Mouse (Mus musculus) neural tube, embryonic 15.5 days (tissue): ENCODE results near the gene Epn1. TPM values are rescaled to one million over a fixed set of nuclear protein-coding genes. Genes with fewer than 3 reads are reported as not detected.

ENCODE experiments used
- ATAC-seq: fragments of 200-750 bp; cut with Nextera tagmentation; 2 replicates; pipeline ENCODE4 v1.8.0; 2017; ENCODE audit warnings: mild to moderate bottlenecking, moderate TSS enrichment, moderate library complexity; ENCODE audit not compliant: low FRiP score
- H3K27ac ChIP-seq: fragments of 300-500 bp; sonication (generic); replicated peaks from 2 replicates; pipeline ENCODE4 v1.5.1; 2015; ENCODE audit warnings: mild to moderate bottlenecking, inconsistent platforms
- H3K27me3 ChIP-seq: fragments of 300-500 bp; sonication (generic); replicated peaks from 2 replicates; pipeline ENCODE4 v1.6.1; 2015; ENCODE audit warnings: inconsistent platforms
- H3K36me3 ChIP-seq: fragments of 300-500 bp; sonication (generic); 2 replicates; pipeline ENCODE4 v1.6.1; 2015; ENCODE audit warnings: inconsistent platforms
- H3K4me1 ChIP-seq: fragments of 300-500 bp; sonication (generic); 2 replicates; pipeline ENCODE4 v1.6.1; 2015; ENCODE audit warnings: inconsistent platforms
- H3K4me2 ChIP-seq: fragments of 300-500 bp; sonication (generic); 2 replicates; pipeline ENCODE4 v1.6.1; 2015; ENCODE audit warnings: inconsistent platforms, mild to moderate bottlenecking, moderate library complexity
- H3K4me3 ChIP-seq: fragments of 300-500 bp; sonication (generic); replicated peaks from 2 replicates; pipeline ENCODE4 v1.5.1; 2015; ENCODE audit warnings: mild to moderate bottlenecking, inconsistent platforms
- H3K9ac ChIP-seq: fragments of 300-500 bp; sonication (generic); replicated peaks from 2 replicates; pipeline ENCODE4 v1.6.1; 2015; ENCODE audit warnings: mild to moderate bottlenecking, inconsistent platforms
- H3K9me3 ChIP-seq: fragments of 300-500 bp; sonication (generic); replicated peaks from 2 replicates; pipeline ENCODE4 v1.6.1; 2016; ENCODE audit warnings: inconsistent platforms
- WGBS: fragments of 180-500 bp; shearing (Covaris S2); methylation state at CpG from one replicate; pipeline ENCODE4 v1.1.7; 2015; ENCODE audit warnings: mixed read lengths; 5-methylcytosine and 5-hydroxymethylcytosine counted together
- microRNA-seq: library from miRNA; unstranded; fragments of <30 nt; microRNA quantifications from one replicate; pipeline ENCODE4, GENCODE M21; 2017
- polyA plus RNA-seq: library from polyadenylated mRNA; unstranded; fragments of >200 nt; fragmentation: Nextera tagmentation; extraction: Ambion mirVana; gene quantifications from 2 replicates; pipeline ENCODE4 v1.2.1, GENCODE M21; 2015

Epn1 gene
- polyA plus RNA-seq, 1 experiment from 2014 or later = 105 TPM

DNA sequence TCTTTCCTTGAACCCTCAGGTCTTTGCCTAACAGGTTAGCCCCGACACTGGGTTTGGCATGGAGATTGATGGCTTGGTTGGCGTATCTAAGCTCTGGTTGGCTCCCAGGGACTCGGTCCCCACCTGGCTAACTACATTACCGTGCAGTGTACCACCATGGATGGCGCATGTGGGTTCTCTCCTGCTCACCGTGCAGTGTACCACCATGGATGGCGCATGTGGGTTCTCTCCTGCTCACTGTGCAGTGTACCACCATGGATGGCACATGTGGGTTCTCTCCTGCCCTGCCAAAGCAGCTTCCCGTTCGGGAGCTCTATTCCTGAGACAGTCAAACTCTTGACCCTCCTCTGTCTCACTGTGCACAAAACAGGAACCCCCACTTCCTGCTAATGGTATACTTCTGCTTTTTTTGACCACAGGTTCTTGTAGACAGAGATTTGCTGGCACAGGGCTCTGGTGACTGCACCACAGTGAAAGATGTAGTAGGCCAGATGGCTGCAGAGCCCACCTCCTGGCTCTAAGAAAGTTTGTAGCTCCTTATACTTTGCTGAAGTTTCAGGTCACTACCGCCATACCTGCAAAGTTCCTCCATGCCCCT, 21.1 kb downstream of the Epn1 start:
- no peak overlapping the region for H3K4me3 ChIP-seq
- H3K9me3 ChIP-seq = no peaks in the 10 kb centered on the region
- no peak overlapping the region for H3K9ac ChIP-seq
- no peak for ATAC-seq
- no peak overlapping the region for H3K27ac ChIP-seq
- H3K4me2 ChIP-seq = no peak overlapping the region
- WGBS = 90% methylated on average over 10 of the region's 10 CpGs
- no peaks in the 10 kb centered on the region for H3K4me1 ChIP-seq
- H3K36me3 ChIP-seq = peaks cover 28% of the 10 kb centered on the region
- H3K27me3 ChIP-seq = no peaks in the 10 kb centered on the region

GRCm38 (mm10) chr7:5102564-5102963, 22.5 kb downstream of the Epn1 start:
- no peaks in the 10 kb centered on the region for H3K27me3 ChIP-seq
- ATAC-seq = no peak
- 79% methylated on average over 2 of the region's 2 CpGs for WGBS
- peaks cover 16% of the 10 kb centered on the region for H3K36me3 ChIP-seq
- no peaks in the 10 kb centered on the region for H3K4me1 ChIP-seq
- no peak overlapping the region for H3K4me3 ChIP-seq
- H3K9ac ChIP-seq = no peak overlapping the region
- no peak overlapping the region for H3K27ac ChIP-seq
- H3K9me3 ChIP-seq = no peaks in the 10 kb centered on the region
- no peak overlapping the region for H3K4me2 ChIP-seq

DNA sequence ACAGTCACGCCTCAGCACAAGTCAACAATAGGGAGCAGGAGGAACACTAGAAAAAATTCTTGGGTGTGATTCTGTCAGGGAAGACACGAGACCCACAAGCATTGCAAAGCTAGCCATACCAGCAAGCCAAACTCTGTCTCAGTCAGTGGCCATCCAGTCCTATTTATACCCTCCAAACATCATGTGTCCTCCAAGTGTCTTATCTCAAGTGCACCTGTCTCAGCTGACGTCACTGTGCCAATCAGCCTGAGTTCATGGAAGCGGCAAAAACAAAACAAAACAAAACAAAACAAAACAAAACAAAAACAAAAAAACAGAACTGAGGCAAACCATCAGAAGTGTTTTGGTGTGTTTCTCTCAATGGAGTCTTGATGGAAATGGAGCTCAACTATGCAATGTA, 28.2 kb downstream of the Epn1 start:
- H3K9me3 ChIP-seq = no peaks in the 10 kb centered on the region
- H3K27ac ChIP-seq = no peak overlapping the region
- H3K36me3 ChIP-seq = no peaks in the 10 kb centered on the region
- 88% methylated on average over 4 of the region's 4 CpGs for WGBS
- H3K4me2 ChIP-seq = no peak overlapping the region
- H3K4me3 ChIP-seq = no peak overlapping the region
- no peaks in the 10 kb centered on the region for H3K27me3 ChIP-seq
- no peaks in the 10 kb centered on the region for H3K4me1 ChIP-seq
- H3K9ac ChIP-seq = no peak overlapping the region
- no peak for ATAC-seq

DNA sequence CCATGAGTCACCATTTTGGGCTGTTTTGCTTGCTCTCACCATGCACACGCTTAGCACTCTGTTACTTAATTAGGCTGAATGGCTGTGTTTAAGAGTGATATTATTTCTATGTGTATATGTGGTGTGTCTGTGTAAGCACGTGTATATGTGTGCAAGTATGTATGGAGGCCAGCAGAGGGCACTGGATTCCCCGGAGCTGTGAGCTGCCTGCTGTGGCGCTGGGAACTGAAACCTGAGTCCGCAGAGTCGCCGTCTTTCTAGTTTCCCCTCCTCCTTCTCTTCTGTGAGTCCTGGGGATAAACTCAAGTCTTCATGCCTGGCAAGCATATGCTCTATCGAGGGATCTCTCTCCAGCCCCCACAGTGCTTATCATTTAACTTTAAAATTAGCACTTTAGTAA, 29.3 kb downstream of the Epn1 start:
- H3K9me3 ChIP-seq = no peaks in the 10 kb centered on the region
- no peaks in the 10 kb centered on the region for H3K36me3 ChIP-seq
- ATAC-seq = no peak
- no peak overlapping the region for H3K4me2 ChIP-seq
- no peak overlapping the region for H3K4me3 ChIP-seq
- H3K27ac ChIP-seq = no peak overlapping the region
- H3K9ac ChIP-seq = no peak overlapping the region
- no peaks in the 10 kb centered on the region for H3K27me3 ChIP-seq
- WGBS = 82% methylated on average over 8 of the region's 8 CpGs
- no peaks in the 10 kb centered on the region for H3K4me1 ChIP-seq

GRCm38 (mm10) chr7:5112701-5113100, 32.7 kb downstream of the Epn1 start:
- Histone ChIP-seq H3K27ac (no peak overlapping the region), H3K4me2 (no peak overlapping the region), H3K9ac (no peak overlapping the region), H3K4me3 (no peak overlapping the region), H3K27me3 (no peaks in the 10 kb centered on the region), H3K36me3 (no peaks in the 10 kb centered on the region), H3K9me3 (no peaks in the 10 kb centered on the region), H3K4me1 (no peaks in the 10 kb centered on the region)
- 55% methylated on average over 3 of the region's 3 CpGs for WGBS
- ATAC-seq = no peak

DNA sequence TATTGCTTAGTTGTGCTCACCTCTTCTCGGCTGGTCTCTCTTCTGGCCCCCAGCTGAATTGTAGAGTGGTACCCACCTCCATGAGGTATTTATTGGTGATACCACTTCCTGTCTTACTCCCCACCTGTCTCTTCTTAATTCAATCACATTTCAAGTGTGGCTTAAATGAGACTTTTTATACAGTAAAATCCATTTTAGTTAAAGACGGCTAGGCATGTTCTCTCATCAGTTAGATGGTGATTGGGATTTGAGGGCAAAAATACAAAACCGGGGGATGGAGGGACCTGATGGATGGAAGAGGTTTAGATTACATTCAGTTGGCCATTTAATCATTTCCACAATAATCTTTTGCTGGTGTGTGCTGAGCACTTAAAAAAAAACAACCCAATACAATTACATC, 36.8 kb downstream of the Epn1 start, which contains the start of gene Rfpl4:
Rfpl4 (minus strand) TSS at position 101 of the 400 bp plus-strand sequence.
- Histone ChIP-seq H3K27ac (no peak within 1 kb of the TSS), H3K4me2 (no peak within 1 kb of the TSS), H3K9me3 (no peaks in the 10 kb centered on the region), H3K4me1 (no peaks in the 10 kb centered on the region), H3K36me3 (no peaks in the 10 kb centered on the region), H3K9ac (no peak within 1 kb of the TSS), H3K4me3 (no peak within 1 kb of the TSS), H3K27me3 (no peaks in the 10 kb centered on the region)
- no peak for ATAC-seq
- 89% methylated on average over 3 of the region's 3 CpGs for WGBS

DNA sequence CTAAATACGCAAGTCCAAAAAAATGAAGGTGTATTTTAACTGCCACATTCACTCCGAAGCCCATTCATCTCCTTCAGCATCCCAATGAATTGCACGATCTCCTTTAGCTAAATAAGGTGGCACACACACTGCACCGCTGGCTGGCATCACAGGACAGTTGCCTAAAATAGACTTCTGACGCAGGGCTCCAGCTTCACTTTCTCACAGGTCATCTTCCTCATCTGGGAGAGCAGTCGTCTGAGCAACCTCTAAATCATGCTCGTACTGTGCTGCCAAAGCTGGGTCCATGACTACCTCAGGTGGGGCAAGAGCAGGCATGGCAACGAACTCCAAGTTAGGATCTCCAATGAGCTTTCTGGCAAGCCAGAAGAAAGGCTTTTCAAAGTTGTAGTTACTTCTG, 45.0 kb downstream of the Epn1 start:
- Histone ChIP-seq H3K4me2 (no peak overlapping the region; the same call in 1 of the 2 replicates), H3K4me1 (peaks cover 3% of the 10 kb centered on the region; the same call in 1 of the 2 replicates), H3K27me3 (no peaks in the 10 kb centered on the region), H3K27ac (no peak overlapping the region), H3K9me3 (no peaks in the 10 kb centered on the region), H3K36me3 (no peaks in the 10 kb centered on the region), H3K4me3 (no peak overlapping the region), H3K9ac (no peak overlapping the region)
- no peak for ATAC-seq
- WGBS = 92% methylated on average over 8 of the region's 8 CpGs

DNA sequence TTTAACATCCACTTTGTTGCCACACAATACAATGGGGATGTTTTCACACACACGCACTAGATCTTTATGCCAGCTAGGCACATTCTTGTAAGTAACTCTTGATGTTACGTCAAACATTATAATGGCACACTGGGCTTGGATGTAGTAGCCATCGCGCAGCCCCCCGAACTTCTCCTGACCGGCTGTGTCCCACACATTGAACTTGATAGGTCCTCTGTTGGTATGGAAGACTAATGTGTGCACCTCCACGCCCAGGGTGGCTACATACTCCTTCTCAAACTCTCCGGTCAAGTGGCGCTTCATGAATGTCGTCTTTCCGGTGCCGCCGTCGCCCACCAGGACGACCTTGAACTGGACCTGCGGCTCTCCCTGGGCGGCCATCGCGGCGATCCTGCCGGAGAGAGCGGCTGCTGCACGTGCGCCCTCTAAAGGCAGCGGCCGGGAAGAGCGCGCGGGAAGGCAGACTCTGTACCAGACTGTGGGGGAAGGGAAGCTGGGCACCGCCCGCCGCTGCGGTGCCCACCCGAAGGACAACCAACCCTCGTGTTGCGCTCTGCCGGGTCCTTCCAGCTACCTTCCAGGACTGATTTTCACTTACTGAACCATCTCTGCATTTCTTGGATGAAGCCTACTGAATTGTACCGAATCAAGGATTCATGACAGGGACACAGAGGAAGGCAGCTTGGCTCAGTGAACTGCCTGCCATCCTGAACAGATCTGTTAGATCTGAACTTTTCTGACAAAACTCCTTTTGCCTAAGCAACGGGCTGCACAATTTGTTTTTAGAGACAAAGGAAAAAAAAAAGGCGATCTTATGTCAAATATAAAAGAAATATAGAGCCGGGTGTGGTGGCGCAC, 45.7 kb downstream of the Epn1 start, which contains the start of gene Rasl2-9:
Rasl2-9 (minus strand) TSS at position 402 of the 858 bp plus-strand sequence.
- peak within 1 kb of the TSS; percentile 45 for H3K9ac ChIP-seq
- H3K4me1 ChIP-seq = peaks cover 3% of the 10 kb centered on the region; the same call in 1 of the 2 replicates
- H3K4me3 ChIP-seq = peak within 1 kb of the TSS; percentile 45
- WGBS = 17% methylated on average over 42 of the region's 42 CpGs
- no peaks in the 10 kb centered on the region for H3K27me3 ChIP-seq
- peak; percentile 89 for ATAC-seq
- peak within 1 kb of the TSS; percentile 69 for H3K4me2 ChIP-seq
- H3K36me3 ChIP-seq = no peaks in the 10 kb centered on the region
- H3K27ac ChIP-seq = no peak within 1 kb of the TSS
- H3K9me3 ChIP-seq = no peaks in the 10 kb centered on the region

Small RNAs within 50 kb of the gene (microRNA-seq; reads per million reads assigned to microRNA genes)
- gene Gm26217 = not detected

Other genes starting within 250 kb of the Epn1 start
- gene Shisa7, start 235.5 kb upstream of the Epn1 start, polyA plus RNA-seq = 10.6 and 11.3 TPM in 2 replicates
- 3.7 and 5.9 TPM in 2 replicates for gene Isoc2b, start 210.0 kb upstream of the Epn1 start, polyA plus RNA-seq
- gene Isoc2a, start 203.1 kb upstream of the Epn1 start, polyA plus RNA-seq = 0.51 and 0.79 TPM in 2 replicates
- gene Gm36210, start 173.7 kb upstream of the Epn1 start, polyA plus RNA-seq = 0.23 and 0.37 TPM in 2 replicates
- 3.1 and 4.0 TPM in 2 replicates for gene Zfp628, start 165.0 kb upstream of the Epn1 start, polyA plus RNA-seq
- gene Nat14, start 158.2 kb upstream of the Epn1 start, polyA plus RNA-seq = 30.8 and 36.3 TPM in 2 replicates
- gene Ssc5d, start 154.4 kb upstream of the Epn1 start, polyA plus RNA-seq = 1.00 and 1.8 TPM in 2 replicates
- 0.14 TPM in 1 of 2 replicates, not detected in the other for gene Sbk2, start 115.8 kb upstream of the Epn1 start, polyA plus RNA-seq
- 0.32 and 0.35 TPM in 2 replicates for gene Sbk3, start 109.1 kb upstream of the Epn1 start, polyA plus RNA-seq
- gene Zfp579, start 84.1 kb upstream of the Epn1 start, polyA plus RNA-seq = 49.6 and 57.0 TPM in 2 replicates
- gene Zfp524, start 65.8 kb upstream of the Epn1 start, polyA plus RNA-seq = 7.3 and 9.9 TPM in 2 replicates
- gene Fiz1, start 65.5 kb upstream of the Epn1 start, polyA plus RNA-seq = 37.0 TPM in 2 replicates
- 0.15 and 1.4 TPM in 2 replicates for gene Gm44973, start 64.7 kb upstream of the Epn1 start, polyA plus RNA-seq
- gene Zfp865, start 59.9 kb upstream of the Epn1 start, polyA plus RNA-seq = 6.4 and 7.0 TPM in 2 replicates
- 60.0 and 75.7 TPM in 2 replicates for gene Ccdc106, start 59.7 kb upstream of the Epn1 start, polyA plus RNA-seq
- gene 4632433K11Rik, start 46.1 kb upstream of the Epn1 start, polyA plus RNA-seq = not detected in 2 replicates
- 7.7 and 9.0 TPM in 2 replicates for gene Zfp784, start 41.8 kb upstream of the Epn1 start, polyA plus RNA-seq
- gene Zfp580, start 28.7 kb upstream of the Epn1 start, polyA plus RNA-seq = 90.7 and 101 TPM in 2 replicates
- 94.2 and 105 TPM in 2 replicates for gene U2af2, start 18.1 kb upstream of the Epn1 start, polyA plus RNA-seq
- not detected in 2 replicates for gene Rfpl4, start 36.7 kb downstream of the Epn1 start, polyA plus RNA-seq
- gene Rasl2-9, start 45.7 kb downstream of the Epn1 start, polyA plus RNA-seq = 0.47 and 0.60 TPM in 2 replicates
- gene Vmn1r55, start 69.4 kb downstream of the Epn1 start, polyA plus RNA-seq = 0.05 and 0.13 TPM in 2 replicates
- gene Vmn1r56, start 116.5 kb downstream of the Epn1 start, polyA plus RNA-seq = not detected in 2 replicates
- gene Vmn1r57, start 138.3 kb downstream of the Epn1 start, polyA plus RNA-seq = not detected in 2 replicates